Mouse (Mus musculus): ENCODE data around the gene Acss2.
A peak's percentile ranks its signal among the peaks of the same experiment; 100 is the strongest.
"Not testable (repeated sequence)": the region's sequence is repeated elsewhere in the genome, so short reads cannot be mapped to it uniquely, and the experiment has no call there.

Acss2 gene

DNA sequence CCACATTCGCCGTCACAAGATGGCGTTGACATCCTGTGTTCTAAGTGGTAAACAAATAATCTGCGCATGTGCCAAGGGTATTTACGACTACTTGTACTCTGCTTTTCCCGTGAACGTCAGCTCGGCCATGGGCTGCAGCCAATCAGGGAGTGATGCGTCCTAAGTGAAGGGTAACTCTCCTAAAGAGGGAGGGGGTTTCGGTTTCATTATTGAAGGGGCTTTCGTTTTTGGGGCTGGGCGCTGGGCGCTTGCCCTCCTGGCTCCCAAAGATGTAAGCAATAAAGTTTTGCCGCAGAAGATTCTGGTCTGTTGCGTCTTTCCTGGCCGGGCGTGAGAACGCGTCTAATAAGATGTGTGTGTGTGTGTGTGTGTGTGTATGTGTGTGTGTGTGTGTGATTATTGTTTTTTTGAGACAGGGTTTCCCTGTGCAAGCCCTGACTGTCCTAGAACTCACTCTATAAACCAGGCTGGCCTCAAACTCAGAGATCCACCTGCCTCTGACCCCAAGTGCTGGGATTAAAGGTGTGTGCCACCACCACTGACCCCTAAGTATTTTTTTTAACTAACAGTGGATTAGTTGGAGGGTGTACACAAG, 20.8 kb downstream of the Acss2 start:
- DNase-seq (ENCODE audit: low read depth, low spot score), result not testable (repeated sequence)

DNA sequence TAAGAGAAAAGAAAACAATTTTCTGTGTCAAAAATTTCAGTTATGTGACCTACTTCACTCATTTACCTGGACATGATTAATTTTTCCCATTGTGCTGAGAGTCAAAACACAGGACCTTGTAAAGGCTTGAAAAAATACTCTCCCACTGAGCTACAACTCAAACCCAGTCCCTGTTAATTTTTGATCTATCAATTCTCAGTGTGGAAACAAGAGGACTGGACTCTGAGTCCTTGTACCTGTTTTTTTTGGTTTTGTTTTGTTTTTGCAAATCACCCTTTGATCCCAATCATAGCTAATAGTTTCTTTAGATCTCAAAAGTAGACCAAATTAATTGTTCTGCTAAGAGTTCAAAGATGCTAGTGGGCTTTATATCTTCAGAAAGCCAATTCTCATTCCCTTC, 21.9 kb downstream of the Acss2 start:
- DNase-seq (ENCODE audit: low read depth, low spot score), result no peak

DNA sequence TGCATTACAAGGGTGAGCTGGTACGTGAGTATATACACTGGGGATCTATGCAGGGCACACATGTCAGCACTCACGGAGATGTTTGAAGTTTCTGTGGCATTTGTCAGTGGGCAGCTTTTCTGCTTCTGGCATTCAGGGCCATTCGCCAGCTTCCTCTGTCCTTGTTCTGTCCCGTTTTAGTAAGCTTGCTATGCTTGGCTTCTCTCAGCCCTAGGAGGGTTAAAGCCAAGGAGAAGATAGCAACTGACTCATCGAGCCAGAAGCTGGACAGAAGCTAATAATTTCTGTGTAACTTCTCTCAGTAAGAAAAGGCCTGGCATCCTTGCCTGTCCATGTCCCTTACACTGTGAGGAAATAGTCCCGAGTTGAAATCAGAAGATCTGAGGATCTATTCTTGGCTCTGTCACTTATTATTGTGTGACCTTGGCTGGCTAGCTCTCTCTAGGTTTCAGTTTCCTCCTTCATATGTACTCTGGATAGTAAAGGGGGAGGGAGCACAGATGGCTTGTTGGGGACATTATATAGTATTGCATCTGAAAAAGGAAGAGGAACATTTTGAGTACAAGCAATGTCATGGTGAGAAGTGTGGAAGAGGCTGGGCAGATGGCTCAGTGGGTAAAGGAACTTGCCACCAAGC, 23.2 kb downstream of the Acss2 start:
- DNase-seq (ENCODE audit: low read depth, low spot score), result no peak

DNA sequence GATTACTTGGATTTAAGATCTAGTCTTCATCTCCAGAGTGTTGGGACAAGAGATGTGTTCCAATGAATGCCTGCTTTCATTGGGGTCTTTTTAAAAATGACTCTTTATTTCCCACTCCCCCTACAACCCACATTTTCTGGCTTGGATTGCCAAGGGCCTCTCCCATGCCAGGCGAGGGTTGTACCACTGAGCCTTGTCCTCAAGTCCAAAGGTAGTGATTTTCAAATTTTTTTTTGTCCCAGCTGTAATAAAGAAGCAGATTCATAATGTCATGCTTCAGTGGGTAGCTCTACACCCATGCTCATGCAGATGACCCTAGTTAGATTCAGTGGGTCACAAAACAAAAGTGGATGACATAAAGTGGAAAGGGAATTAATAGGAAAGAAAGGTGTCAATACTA, 29.2 kb downstream of the Acss2 start:
- no peak for DNase-seq (ENCODE audit: low read depth, low spot score)

DNA sequence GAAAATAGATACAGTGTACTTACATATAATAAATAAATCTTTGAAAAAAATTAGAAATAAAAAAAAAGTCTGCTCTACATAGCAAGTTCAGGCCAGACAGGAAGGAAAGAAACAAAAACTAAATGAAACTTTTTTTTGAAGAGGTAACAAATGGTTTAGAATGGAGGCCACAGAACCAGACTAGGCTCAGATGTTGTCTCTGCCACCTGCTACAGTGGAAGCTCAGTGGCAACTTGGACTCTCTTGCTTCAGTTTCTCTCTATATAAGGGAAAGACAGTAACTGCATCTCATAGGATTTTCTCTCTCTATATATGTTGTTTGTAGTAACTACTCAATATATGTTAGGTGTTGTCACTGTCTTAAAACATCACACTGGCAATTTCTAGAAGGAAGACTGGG, 34.6 kb downstream of the Acss2 start:
- DNase-seq (ENCODE audit: low read depth, low spot score), result no peak

DNA sequence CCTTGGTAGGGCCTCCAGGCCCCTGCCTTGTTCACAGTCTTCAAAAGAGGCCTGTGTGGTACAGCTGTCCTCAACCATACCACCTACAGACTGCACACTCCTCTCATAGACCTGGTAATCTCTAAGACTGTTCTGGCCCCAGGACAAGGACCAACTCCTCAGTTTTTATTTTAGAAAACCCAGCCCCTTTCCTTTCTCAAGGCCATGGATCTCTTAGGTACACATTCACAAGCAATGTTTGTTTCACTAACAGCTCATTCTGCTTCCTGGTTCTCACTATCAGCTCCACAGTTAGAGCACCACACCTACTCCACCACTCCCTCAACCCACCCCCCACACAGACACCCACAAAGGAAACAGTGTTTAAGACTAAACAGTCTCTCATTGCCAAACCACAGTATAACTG, 35.2 kb downstream of the Acss2 start:
- no peak for DNase-seq (ENCODE audit: low read depth, low spot score)

DNA sequence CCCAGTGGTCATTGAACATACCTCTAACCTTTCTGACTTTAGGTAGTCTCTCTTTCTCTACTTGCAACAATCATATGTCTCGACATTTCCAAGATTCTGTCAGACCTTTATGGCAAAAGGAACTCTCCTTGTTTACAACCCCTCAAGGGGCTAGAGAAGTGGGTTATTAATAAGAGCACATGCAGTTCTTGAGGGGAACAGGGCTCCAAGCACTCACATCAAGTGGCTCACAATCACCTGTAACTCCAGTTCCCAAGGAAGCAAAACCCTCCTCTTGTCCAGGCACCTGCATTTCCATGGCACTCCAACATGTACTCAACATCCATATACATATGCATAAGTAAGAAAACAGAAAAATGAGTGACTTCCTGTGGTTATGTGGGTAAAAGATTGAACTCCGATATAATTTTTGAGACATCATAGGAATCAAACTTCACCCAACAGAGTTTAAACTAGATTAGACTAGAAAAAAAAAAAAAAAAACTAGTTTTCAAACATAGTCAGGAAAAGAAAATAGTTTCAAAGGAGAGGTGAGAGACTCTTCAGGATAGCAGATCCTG, 36.8 kb downstream of the Acss2 start:
- DNase-seq (ENCODE audit: low read depth, low spot score), result no peak

DNA sequence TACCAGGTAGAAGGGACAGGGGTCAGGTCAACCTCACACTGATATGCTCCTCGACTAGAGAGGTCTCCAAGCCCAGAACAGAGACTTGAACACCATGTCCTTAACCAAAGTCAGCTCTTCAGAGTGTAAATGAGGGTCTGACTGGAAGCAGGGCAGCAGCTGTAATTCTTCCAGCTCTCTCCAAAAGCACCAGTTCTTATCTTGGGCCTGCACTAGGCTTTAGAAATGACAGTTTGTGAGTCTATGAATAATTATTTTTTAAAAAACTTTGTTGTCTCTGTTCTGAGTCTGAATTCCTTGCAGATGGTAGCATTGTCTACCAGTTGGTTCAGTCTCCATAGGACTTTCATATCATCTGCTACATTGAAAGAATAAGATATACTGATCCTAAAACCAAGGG, 44.5 kb downstream of the Acss2 start:
- DNase-seq (ENCODE audit: low read depth, low spot score), result no peak

DNA sequence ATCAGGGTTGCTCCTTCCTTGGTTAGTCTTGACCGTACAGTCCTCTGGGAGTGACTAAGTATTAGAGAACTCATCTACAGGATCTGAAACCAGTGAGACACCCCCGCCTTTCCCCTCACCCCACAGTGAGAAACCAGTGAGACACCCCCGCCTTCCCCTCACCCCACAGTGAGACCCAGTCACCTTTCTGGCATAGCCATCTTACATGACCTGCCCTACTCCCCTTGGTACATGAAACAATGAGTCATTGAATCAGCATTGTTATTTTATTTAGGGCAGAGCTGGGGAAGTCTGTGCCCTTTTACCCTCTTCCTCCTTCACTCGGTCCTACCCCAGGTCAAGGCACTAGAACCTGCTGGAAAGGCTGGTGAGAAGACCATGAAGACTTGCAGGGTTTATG, 45.2 kb downstream of the Acss2 start:
- no peak for DNase-seq (ENCODE audit: low read depth, low spot score)

DNA sequence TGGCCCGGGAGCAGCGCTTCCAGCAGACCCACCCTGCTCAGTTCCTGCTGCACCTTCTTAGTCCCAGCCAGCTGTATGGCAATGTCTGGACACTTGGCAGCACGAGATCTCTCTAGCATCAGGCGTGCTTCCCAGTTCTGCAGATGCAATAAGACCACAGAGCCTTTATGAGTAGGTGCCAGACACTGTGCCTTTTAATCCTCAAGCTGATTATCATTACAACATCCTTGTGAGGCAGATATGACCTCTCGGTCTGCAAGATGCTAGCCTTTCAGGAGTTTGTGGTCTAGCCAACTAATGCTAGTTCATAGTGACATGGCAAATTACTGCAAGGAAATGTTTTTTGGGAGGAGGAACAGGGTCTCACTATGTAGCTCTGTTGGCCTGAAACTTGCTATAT, 50.0 kb downstream of the Acss2 start:
- no peak for DNase-seq (ENCODE audit: low read depth, low spot score)

DNA sequence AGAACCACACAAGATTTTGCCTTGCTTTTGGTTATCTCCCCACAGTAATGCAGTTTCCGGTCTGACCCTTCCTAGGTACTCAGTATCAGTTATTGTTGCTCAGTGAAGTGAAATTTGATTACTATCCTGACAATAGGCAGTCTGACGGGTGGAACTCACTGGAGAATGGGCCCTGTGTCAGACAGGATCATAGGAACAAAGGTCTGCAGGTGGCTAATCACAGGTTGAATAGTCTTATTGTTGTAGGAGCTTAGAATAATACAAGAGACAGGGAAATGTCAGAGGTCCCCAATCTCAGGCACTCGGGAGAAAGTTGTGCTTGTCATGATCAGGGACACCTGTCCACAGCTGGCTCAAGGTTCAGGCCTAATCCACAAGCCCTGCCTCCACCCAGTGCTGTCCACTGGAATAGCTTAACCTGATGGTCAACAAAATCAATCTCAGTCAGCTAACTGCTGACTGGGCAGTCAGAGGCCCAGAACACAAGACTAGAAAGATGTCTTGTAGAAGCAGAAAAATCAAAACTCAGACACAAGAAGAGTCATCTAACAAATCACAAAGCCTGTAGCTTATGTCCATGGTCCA, 51.6 kb downstream of the Acss2 start:
- DNase-seq (ENCODE audit: low read depth, low spot score), result no peak

DNA sequence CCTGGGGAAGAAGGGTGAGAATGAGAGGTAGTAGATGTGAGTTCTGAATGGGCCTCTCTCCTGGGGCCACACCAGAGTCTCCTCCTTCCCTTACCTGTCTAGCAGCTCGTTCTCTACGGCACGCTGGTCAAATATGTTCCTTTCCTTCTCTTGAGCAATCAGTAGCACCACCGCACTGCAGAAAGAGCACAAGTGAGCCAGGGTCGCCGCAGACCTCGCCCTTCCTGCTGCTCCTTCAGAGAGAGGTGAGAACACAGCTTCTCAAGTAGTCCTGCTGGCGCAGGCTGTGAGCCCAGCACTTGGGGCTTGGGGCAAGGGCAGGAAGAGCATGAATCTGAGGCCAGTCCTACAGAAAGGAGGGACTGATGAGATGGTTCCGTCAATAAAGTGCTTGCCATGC, 55.3 kb downstream of the Acss2 start:
- no peak for DNase-seq (ENCODE audit: low read depth, low spot score)

DNA sequence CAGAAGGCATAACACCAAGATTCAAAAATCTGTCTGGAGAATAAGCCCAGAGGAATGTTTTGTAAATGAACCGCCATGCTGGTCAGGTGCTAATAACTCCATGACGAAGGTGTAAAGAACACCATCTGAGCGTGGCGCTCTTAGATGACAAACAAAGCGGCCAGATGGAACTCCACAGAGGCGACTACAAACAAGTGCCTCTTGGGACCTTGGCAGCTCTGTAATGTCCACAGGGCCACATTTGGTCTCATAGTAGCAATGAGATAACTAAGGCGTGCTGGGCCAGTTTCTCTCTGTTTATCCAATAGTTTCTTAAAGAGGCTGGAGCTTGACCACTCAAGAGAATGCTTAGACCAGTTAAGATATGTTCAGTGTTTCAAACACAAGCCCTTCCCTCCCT, 56.2 kb downstream of the Acss2 start:
- DNase-seq (ENCODE audit: low read depth, low spot score), result no peak

DNA sequence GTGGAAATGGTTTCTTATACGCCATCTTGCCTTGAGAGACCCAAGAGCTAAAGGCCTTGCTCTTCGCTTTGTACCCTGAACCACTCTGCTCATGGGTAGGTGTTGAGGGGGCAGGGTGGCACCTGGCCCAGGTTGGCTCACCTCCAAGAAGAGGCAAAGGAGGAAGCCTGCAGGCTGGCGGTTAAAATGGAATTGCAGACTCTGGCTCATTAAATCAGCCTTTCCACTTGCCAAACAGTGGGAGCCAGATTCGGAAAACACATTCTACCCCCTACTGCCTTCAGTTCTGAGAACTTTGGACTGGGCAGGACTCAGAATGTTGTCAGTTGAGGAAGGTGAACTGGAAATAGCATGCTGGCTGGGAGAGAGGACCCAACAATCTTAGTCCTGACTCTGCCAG, 57.0 kb downstream of the Acss2 start:
- no peak for DNase-seq (ENCODE audit: low read depth, low spot score)

DNA sequence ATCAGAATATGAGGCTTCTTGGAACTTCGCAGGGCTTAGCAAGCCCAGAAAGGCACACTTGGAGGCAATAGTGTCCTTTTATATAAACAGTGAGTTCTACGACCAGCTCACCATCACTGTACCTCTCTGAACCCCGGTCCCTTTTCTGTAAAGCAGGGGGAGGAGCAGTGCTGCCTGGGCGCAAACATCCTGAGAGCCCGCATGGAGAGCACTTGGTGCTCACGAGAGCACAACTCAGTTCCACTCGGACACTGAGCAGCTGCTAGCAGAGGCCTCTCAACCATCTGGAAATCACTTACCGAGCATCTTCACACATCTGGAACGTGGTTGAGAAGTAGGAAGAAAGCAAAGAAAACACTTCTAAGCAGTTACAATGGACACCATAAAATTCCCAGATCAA, 58.9 kb downstream of the Acss2 start:
- no peak for DNase-seq (ENCODE audit: low read depth, low spot score)

DNA sequence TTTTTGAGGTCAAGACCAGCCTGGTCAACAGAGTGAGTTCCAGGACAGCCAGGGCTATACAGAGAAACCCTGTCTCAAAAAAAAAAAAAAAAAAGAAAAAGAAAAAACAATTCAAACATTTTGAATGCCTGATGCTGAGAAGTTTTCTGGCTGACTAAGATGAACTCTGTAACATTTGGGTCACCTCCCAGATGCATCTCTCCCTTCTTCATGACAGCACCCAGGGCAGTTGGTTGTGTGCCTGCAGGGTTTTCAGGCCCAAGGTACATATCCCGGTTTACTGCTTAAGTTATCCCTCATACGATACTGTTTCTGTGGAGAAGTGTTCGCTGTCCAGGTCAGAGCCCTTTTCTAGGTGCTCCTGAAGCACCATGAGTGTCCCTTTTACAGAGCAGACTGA, 62.6 kb downstream of the Acss2 start:
- DNase-seq (ENCODE audit: low read depth, low spot score), result no peak

DNA sequence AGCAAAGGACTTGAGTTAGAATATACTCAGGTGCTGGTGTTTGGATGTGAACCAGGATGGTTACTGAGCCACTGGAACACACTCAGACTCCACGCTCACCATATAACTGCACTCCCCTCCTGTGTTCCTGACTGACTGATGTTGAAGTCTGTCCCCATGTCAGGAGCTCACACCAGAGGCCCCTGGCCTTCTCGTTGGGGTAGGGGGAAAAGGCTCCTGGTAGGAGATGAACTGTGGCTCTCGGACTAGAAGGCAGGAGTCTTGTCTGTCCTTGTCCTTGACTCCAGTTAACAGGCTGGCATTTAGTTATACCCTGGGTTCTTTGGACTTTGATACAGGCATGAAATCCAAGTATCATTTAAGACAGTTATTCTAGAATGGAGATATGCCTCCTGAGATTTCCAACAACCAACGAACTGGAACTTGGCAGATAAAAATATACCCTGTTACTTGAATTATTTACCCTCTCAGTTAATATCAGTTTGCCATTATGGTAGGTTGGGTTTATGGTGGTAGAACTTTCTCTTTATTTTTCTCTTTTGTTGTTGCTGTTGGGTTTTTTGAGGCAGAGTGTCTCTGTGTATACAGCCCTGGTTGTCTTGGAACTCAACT, 64.7 kb downstream of the Acss2 start:
- no peak for DNase-seq (ENCODE audit: low read depth, low spot score)

DNA sequence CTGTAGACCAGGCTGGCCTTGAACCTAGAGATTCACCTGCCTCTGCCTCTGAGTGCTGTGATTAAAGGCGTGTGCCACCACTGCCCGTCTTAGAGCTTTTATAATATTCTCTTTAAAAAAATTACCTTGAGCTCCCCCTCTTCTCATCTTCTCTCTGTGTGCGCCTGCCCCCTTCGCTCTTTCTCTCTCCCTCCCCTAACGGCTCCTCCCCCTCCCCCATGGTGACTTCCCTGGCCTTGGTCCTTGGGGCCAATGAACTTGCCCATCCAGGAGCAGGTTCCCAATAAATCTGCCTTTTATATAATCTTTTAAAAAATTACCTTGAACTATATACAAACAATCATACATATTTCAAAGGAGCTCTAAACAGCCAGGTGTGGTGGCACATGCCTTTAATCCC, 65.2 kb downstream of the Acss2 start:
- no peak for DNase-seq (ENCODE audit: low read depth, low spot score)

DNA sequence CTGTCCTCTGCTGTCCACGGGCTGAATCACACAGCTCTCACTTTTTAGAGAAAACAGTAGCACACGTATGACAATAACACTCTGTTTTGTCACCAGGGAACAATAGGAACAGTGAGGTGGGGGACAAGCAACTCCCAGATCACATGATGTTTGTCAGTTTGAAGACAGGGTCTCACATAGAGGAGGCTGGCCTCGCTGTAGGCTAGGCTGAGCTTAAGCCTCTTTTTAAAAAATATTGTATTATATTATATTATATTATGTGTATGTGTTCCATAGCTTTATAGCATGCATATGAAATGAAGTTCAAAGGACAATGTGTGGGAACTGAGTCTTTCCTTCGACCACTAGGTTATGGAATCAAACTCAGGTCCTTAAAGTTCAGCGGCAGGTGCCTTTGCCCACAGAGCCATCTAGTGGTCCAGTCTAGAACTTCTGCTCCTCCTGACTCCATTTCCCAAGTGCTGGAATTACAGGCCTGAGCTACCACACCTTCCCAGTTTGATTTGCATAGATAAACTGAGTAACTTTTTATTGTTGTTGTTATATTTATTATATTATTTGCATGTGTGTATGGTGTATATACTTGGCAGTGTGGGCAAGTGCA, 66.3 kb downstream of the Acss2 start:
- DNase-seq (ENCODE audit: low read depth, low spot score), result peak; percentile 62

DNA sequence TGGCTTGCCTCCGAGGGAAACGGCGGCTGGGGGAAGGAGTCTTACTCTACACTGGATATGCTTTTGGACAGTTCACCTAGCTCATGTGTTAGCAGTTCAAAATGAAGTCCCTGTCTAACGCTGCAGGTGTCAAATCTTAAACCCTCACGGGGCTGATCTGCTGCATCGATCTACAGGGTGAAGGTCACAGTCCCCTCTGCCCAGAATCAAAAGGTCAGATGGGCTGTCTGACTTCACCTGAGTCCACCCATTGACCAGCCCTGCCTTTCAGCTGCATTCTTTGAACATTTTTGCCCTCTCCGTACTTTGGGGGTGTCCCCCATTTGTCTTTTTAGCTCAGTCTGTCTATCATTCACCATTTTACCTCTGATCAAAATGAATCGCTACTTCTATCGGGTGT, 67.3 kb downstream of the Acss2 start:
- no peak for DNase-seq (ENCODE audit: low read depth, low spot score)

DNA sequence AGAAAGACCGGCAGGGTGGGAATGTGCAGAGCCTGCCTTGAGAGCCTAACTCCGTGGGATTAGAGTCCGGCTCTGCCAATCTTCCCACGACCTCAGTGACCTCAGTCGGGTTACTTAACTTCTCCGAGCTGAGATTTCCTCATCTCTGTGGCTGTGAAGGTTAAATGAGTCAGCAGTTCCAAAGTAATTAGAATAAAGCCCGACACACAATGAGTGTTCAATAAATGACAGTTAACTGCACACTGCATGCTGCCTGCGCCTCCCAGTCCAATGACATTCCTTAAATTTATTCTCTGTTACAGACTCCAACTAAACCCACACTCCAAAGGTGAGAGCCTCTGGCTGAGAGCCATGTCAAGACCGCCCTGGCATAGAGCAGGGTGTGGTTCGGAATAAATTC, 67.7 kb downstream of the Acss2 start:
- DNase-seq (ENCODE audit: low read depth, low spot score), result no peak

DNA sequence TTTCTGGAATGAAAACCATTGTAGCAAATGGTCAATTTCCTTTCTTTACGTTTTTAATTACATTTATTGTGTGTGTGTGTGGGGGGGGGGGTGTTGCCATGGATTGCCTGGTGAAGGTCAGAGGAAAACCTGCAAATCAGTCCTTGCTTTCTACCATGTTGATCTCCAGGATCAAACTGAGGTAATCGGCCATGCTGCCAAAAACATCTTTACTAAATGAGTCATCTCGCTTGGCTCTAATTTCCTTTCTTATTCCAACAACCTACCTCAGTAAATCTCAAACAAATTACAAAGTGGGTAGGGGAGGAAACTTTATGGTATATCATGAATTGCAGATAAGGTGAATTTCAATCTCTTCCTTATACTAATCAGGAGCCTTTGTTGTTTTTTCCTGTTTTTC, 70.4 kb downstream of the Acss2 start:
- DNase-seq (ENCODE audit: low read depth, low spot score), result no peak
